Mouse (Mus musculus) bone marrow macrophage, adult 2 months (primary cell): ENCODE data around the gene Msl1. TPM values are rescaled to one million over a fixed set of nuclear protein-coding genes. Genes with fewer than 3 reads are reported as not detected.

Experiments
- H3K27ac ChIP-seq: 2 replicates; pipeline ENCODE4 v1.5.1; 2012; ENCODE audit warnings: low read depth, low read length; ENCODE audit not compliant: insufficient read depth
- H3K4me1 ChIP-seq: 2 replicates; pipeline ENCODE4 v1.6.1; 2012; ENCODE audit warnings: low read length; ENCODE audit not compliant: control insufficient read depth, insufficient read depth
- H3K4me3 ChIP-seq: 2 replicates; pipeline ENCODE4 v1.5.1; 2012; ENCODE audit warnings: mild to moderate bottlenecking, low read length, moderate library complexity; ENCODE audit not compliant: insufficient read depth
- CTCF ChIP-seq: IDR thresholded peaks from 2 replicates; pipeline ENCODE4 v1.5.1; 2012; ENCODE audit warnings: low read depth, mild to moderate bottlenecking, low read length, moderate library complexity
- POLR2A ChIP-seq: IDR thresholded peaks from 2 replicates; pipeline ENCODE4 v1.6.1; 2012; ENCODE audit warnings: mild to moderate bottlenecking, low read depth, low read length, borderline replicate concordance
- polyA plus RNA-seq: library from polyadenylated mRNA; stranded (reverse); fragments of >200 nt; gene quantifications from 2 replicates; pipeline ENCODE4 v1.2.4, GENCODE M21; 2012; ENCODE audit not compliant: missing spikeins, insufficient read depth, insufficient read length

The Msl1 gene
- polyA plus RNA-seq, 1 experiment = 79.3 TPM

DNA sequence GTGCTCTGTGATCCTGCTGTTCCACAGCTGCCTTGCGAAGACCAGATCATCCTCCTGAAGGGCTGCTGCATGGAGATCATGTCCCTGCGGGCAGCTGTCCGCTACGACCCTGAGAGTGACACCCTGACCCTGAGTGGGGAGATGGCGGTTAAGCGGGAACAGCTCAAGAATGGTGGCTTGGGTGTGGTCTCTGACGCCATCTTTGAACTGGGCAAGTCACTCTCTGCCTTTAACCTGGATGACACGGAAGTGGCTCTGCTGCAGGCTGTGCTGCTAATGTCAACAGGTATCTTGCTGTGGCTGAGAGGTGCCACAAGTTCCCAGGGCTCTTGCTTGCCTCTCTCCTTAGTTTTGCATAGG, 31.8 kb upstream of the Msl1 start:
- no peak overlapping the region for H3K4me3 ChIP-seq
- no peak overlapping the region for H3K27ac ChIP-seq
- no peaks in the 10 kb centered on the region for H3K4me1 ChIP-seq
- no peak for TF ChIP-seq CTCF
- TF ChIP-seq POLR2A = no peak

DNA sequence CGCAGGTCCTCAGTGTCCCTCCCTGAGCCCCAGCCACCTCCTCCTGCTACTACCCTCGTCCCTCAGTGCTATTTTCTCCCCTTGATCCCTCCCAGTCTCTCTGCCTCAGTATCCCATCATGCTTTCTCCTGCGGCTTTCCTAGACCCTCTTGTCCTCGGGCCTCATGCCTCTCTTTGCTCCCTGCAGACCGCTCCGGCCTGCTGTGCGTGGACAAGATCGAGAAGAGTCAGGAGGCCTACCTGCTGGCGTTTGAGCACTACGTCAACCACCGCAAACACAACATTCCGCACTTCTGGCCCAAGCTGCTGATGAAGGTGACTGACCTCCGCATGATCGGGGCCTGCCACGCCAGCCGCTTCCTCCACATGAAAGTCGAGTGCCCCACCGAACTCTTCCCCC, 31.2 kb upstream of the Msl1 start:
- TF ChIP-seq POLR2A = no peak
- TF ChIP-seq CTCF = no peak
- Histone ChIP-seq H3K27ac (no peak overlapping the region), H3K4me1 (no peaks in the 10 kb centered on the region), H3K4me3 (no peak overlapping the region)

DNA sequence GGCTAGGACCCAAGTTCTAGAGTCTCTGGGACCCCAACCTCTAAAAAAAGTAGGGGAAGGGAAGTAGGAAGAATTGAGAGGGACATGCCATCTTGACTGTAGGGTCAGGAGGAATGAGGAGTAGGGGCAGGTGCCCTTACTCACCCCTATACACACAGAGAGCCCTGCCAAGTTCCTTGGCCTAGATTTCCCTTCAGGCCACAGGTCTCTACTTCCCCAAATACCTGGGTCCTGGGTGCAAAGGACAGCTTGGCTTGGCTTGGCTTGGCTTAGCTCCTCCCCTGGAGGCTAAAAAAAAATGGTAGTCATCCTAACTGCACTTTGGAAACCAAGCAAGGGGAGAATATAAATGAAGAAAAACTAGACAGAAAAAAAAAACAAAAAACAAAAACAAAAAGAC, 30.6 kb upstream of the Msl1 start:
- no peak for TF ChIP-seq POLR2A
- TF ChIP-seq CTCF = no peak
- Histone ChIP-seq H3K4me1 (no peaks in the 10 kb centered on the region), H3K27ac (no peak overlapping the region), H3K4me3 (no peak overlapping the region)

DNA sequence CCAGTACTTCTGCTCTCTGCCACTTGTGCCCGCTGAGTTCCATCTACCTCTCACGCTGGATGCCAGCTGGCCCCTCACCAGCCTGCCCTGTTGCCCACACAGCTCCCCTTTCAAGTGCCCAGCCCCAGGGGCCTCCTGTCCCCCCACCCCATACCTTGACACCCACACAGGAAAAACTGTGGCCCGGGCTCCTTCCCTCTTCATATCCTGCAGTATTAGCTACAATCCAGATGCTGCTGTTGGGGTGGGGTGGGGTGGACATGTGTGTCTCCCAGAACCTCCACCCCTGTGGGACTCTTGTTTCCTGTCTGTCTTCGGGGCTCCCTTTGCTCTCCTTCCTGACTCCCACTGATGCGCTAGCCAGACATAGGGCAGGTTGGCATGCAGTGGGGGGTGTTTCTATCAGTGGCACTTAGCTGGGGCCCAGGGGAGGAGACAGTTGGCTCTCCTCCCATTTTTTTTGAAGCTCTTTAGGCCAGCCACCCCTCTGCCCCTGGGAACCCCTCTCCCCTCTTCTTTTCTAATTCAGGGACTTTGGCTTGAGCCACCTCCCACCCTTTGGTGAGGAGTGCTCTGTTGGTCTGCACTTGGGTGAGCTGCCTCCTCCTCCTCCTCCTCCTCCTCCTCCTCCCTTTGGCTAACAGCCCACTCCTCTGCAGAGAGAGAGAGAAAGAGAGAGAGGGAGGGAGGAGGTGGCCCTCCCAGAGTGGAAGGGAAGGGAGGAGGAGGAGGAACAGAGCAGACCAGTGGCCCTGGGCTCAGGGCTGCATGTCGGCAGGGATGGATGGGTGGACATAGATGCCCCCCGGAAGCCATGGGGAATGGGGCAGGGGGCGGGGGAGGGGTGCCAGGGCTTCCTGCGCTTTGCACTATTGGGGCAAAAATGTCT, 29.7 kb upstream of the Msl1 start:
- no peak overlapping the region for H3K4me3 ChIP-seq
- no peak for TF ChIP-seq CTCF
- no peak for TF ChIP-seq POLR2A
- no peaks in the 10 kb centered on the region for H3K4me1 ChIP-seq
- no peak overlapping the region for H3K27ac ChIP-seq

DNA sequence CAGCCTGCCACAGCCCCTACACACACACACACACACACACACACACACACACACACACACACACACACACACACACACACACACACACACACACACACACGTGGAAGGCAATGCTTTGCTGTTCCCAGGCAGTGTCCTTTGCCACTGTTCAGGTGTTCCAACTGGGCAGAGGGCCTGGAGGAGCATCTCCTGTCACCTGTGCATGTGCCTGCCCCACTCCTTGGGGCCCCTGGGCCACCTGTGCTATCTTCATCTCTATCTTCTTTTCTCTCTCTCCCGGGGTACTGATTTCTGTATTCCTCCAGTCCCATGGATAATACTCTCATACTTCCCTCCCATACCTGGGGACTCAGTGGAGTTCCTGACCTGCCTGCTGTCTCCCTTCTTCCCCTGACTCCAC, 29.0 kb upstream of the Msl1 start:
- TF ChIP-seq CTCF = no peak
- no peak for TF ChIP-seq POLR2A
- no peak overlapping the region for H3K27ac ChIP-seq
- no peaks in the 10 kb centered on the region for H3K4me1 ChIP-seq

DNA sequence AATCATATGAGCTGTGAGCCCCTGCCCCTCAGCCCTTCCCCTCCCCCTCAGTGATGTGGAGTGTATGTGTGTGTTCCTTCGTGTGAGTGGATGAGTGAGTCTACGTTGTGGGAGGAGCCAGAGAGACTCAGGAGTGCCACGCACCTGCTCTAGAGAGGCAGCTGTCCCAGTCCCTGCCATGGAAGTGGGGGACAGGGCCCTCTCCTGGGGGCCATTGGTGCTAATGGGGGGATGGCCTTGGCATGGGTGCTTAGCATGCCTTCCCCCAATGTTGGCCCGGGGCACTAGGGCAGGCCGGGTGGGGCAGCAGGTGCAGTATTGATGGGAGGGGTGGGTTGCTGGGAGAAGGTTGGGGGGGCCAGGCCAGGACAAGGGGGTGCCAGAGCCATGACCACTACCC, 28.5 kb upstream of the Msl1 start:
- TF ChIP-seq CTCF = no peak
- TF ChIP-seq POLR2A = no peak
- Histone ChIP-seq H3K4me3 (no peak overlapping the region), H3K4me1 (no peaks in the 10 kb centered on the region), H3K27ac (no peak overlapping the region)

More for the DNA sequence above, 29.0 kb upstream of the Msl1 start:
- H3K4me3 ChIP-seq = no peak overlapping the region

DNA sequence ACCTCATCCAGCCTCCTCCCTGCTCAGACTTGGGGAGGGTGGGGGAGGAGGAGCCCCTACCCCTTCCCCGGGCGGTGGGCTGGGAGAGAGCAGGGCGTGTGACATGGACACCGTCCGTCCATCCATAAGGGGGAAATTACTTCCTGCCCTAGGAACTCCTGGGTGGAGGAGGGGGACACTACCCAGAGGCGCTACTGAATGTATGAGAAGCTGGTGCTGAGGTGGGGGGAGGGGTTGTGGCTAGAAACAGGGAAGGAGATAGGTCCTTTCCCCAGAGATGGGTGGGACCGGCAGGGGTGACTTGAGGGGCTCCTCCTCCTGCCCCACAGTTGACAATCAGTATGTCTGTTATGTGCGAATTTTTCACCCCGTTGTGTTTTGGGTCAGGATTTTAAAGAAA, 28.0 kb upstream of the Msl1 start:
- Histone ChIP-seq H3K4me1 (peaks cover 3% of the 10 kb centered on the region; the same call in 1 of the 2 replicates), H3K4me3 (no peak overlapping the region), H3K27ac (no peak overlapping the region)
- TF ChIP-seq POLR2A = no peak
- TF ChIP-seq CTCF = no peak

DNA sequence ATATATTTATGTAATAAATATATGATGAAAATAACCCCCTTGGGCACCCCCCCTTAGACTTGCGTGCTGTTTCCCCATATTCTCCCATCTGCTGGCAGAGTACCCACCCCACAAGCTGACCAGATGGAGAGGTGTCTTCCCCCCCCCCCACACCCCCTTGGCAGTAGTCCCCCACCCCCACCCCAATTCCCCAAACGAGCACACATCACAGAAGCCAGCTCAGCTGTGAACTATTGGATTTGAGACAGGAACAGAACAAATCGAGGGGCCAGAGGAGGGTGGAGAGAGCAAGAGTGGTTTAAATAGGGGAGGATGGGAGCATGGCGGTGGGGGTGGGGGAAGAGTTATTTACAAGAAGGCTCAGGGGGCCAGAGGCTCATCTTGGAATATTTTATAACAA, 27.6 kb upstream of the Msl1 start:
- Histone ChIP-seq H3K4me3 (no peak overlapping the region), H3K4me1 (peaks cover 7% of the 10 kb centered on the region), H3K27ac (no peak overlapping the region)
- TF ChIP-seq POLR2A = no peak
- no peak for TF ChIP-seq CTCF

DNA sequence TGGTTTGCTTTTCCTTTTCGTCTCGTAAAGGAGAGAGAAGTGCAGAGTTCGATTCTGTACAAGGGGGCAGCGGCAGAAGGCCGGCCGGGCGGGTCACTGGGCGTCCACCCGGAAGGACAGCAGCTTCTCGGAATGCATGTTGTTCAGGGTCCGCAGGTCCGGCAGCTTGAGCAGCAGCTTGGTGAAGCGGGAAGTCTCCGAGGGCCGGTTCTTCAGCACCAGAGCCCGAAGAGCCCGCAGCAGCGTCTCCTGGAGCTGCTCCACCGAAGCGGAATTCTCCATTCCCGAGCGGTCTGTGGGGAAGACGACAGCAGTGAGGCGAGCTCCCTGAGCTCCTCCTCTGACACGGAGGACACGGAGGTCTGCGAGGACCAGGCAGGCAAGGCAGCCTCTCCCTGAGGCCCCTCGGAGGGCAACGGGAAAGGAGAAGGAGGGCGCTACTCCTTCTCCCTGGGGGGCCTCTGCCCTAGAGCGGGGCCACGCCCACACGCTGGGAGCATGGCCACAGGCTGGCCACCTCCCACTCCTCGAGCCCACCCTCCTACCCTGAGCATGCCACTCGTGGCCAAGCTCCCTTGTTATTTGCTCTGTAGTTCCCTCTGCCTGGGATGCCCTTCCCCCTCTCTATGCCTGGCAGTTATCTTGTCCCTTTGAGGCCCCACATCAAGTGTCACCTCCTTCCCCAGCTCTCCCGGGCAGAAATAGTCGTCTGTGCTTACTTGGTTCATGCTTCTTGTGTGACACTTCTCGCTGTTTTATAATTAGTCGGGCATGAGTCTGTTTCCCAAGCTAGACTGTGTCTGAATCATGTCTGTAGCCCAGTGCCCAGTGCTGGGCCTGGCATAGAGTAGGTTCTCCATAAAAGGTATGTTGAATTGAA, 26.9 kb upstream of the Msl1 start:
- H3K27ac ChIP-seq = no peak overlapping the region
- H3K4me3 ChIP-seq = no peak overlapping the region
- TF ChIP-seq CTCF (no peak), POLR2A (no peak)
- peaks cover 14% of the 10 kb centered on the region for H3K4me1 ChIP-seq
